Mouse (Mus musculus) right cerebral cortex, adult 2 months (tissue): ENCODE measurements around the gene Trib2.
A peak's percentile ranks its signal among the peaks of the same experiment; 100 is the strongest.

Experiments
- DNase-seq, 2 experiments: peaks; one replicate each; pipeline ENCODE4 v3.0.0; 2021 to 2022; ENCODE audit warnings: low spot score in 2 of 2

The Trib2 gene

DNA sequence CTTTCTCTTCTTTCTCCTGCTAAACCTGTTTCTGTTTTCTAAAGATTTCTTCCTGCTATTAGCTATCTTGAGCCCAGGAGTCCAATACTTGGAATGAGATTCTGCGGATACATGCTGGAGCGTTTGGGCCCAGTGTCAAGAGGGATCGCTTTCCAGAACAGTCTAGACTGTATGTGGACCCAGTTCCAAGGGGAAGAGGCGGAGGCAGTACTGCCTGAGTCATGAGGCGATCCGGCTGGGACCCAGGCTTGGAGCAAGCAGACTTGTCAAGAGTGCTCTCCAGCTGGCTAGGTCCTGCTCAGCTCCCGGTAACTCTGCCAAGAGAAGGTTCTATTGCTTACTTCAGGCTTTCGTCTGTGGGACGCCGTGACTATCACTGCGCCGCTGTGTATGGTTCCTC lies 50.7 kb downstream of the Trib2 start:
- no peak for DNase-seq

DNA sequence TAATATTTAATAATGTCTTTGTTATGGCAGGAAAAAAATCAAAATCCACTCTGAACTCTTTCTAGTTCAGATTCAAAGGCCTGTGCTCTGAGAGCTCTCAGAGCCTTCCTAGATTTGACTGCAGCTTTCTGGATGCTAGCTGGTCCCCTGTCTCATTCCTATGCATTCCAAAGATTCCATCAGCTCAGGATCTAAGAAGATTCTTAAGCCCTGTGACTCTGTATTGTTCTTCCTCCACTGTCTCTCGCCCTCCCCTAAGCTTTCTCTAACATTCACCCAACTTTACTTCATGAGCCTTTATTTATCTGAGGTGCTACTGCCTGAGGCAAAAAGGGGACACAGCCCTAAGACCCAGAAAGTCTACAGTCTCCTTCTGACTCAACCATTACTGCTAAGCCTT lies 51.5 kb downstream of the Trib2 start:
- DNase-seq, result no peak

DNA sequence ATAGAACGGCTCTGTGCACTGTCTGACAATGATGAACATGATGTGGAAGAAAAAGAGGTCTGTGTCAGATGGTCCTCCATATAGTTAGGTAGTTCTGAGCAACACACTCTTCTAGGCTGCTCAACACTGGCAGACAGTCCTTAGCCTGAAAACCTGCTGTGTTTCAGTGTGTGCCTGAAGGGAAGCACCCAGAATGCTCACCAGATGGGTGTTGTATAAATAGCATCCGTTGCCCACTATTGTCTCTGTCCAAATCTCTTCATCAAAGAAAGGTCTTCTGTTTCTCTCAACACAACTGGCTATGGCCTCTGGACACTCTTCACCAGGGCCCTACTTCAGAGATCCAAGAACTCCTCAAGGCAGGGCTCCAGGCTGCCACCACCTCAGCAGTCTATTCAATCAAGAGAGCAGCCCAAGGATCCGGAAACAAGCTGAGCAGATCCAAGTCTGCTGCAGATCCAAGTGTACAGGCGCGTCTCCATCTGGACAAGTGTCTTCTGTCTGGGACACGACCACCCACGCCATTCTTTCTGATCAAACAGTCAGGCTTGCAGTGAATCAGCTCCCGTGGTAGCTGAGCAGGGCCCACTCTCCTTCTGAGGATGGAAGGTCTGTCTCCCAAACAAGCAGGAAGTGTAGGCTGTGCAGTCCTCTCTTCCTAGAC lies 55.1 kb downstream of the Trib2 start:
- DNase-seq, result peak; percentile 86 to 89

DNA sequence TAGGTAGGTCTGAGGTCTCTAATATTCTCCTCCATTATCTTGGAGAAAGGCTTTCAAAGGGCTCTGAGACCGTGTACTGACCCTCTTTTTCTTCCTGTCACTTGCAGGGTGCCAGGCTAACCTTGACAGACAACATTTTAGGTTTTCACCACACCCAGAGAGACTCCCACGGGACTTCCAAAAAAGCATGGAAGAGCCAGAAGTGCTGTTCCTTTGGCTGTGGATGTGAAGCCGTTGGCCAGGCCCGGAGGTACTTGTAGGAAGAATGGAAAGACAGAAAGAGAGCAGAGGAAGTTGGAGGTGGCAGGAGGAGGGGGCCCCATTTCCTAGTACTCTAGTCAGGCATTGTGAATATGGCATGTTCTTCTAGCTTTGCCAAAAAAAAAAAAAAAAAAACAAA lies 56.0 kb downstream of the Trib2 start:
- no peak for DNase-seq

DNA sequence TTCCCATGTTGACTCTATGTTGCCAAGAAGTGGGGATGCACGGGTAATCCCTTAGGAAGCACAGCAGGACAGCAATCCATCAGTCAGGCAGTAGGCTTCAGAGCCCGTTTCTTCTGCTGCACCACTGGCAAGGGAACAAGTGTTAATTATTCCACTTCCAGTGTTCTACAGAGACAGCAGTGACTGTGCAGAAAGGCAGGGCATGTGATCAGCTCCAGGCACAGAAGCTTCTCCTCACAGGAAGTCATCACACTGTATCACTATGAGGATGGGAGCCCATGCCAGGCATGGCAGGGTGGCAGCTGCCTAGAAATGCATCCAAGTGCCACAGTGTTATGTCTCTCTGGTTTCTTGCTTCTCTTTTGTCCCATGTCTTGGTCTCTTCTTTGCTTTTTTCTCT lies 57.9 kb downstream of the Trib2 start:
- DNase-seq, result peak; percentile 61 to 64

DNA sequence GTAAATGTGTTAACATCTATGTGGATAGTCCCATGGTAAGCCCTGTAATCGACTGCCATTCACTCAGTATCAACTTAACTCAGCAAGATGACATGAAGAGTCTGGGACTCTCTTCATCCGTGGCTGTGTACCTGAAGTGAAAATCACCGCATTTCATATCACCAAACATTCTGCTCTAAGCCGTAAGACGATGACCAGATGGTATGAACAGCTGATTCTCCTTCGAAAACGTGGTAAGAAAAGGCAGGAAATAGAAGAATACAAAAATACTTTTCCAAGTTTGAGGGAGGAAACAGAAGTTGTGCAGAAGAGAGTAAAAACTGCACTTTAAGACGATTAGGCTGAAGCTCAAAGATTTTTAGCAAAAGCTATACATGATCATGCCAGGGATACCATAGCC lies 59.4 kb downstream of the Trib2 start:
- DNase-seq, result peak; percentile 40 to 51

DNA sequence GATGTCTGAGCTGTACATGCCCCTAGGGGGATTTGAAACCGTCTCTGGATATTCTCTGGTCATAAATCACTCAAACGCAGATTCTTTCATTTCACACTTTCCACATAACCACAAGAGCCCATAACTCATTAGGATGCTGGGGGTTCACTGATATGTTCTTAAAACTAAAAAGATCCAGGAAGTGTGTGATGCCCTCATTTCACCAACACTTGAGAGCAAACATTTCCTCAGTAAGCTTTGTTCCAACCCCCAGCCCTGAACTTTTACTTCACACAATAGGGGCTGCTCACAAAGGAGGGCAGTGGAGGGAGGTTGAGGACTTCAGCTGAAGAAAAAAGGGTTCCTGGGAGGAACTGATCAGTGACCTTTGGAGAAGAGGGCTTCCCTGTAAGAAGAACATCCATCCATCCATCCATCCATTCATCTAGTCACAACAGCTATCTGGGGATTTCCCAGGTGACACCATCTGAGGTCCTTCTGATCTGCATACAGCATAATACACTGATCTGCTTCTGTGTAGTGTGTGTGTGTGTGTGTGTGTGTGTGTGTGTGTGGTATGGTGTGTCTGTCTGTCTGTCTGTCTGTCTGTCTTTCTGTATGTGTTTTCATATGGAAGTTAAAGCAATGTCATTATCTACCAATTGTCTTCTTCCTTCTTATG lies 61.6 kb downstream of the Trib2 start:
- no peak for DNase-seq

DNA sequence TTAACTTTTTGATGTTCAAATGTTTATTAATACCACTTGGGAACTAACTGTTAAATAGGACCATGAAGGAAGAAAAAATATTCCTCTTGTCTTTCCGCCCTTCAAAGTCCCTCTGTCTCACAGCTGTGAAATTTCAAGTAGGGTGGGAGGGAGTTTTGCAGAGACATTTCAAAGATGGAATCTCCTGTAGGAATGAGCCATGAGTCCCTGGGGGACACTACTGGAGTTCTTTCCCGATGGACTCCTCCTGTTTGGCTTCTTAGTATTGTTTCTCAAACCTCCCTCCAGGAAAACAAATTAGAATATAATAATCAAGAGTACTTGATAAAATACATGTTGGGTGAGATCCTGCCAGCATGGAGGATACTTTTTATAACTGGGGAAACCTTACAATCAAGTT lies 62.1 kb downstream of the Trib2 start:
- no peak for DNase-seq

DNA sequence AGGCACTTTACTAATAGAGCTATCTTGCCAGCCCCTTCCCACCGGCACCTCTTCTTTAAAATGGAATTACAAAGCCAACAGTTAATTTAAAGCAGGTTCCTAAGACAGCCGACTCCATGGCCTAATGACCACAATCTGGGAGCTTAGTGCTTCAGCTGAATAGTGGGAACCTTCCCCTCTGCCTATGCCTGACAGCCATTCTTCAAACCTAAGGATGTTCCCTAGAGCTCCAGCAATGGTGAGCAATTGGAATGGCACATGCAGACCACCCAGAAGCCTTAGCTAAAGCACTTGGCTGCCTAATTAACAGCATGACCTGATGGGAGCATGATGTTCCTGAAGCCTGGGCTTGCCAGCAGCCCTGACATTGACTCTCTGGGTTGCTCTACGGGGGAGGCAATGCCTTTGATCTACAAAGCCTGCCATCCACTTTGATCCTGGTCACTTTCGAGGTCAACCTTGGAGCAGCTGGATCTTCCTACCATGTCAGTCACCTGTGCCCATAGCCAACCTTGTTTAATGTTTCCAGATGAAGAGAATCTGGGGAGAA lies 67.0 kb downstream of the Trib2 start:
- no peak for DNase-seq

DNA sequence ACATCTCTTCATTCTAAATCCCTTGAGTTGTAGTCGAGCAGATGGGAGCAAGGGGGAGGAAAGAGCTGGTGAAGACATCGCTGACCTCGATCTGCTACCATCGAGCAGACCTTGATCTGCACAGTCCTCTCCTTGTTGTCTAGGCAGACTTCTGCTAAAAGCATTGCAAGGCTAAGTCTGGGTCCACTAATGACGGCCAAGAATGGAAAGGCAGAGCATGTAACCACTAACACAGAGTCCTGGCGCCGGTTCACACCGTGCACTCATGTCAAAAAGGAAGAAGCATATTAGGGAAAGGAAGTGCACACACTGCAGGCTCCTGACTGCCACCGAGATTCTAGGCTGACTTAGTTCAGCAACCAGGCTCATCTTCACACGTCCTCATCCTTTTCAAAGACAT lies 71.0 kb downstream of the Trib2 start:
- no peak for DNase-seq
